Mouse (Mus musculus) bone marrow macrophage, adult 2 months (primary cell): ENCODE data around the gene Gm42674. TPM values are rescaled to one million over a fixed set of nuclear protein-coding genes. Genes with fewer than 3 reads are reported as not detected.
A peak's percentile ranks its signal among the peaks of the same experiment; 100 is the strongest.

ENCODE experiments used
- H3K27ac ChIP-seq: 2 replicates; pipeline ENCODE4 v1.5.1; 2012; ENCODE audit warnings: low read depth, low read length; ENCODE audit not compliant: insufficient read depth
- H3K4me1 ChIP-seq: 2 replicates; pipeline ENCODE4 v1.6.1; 2012; ENCODE audit warnings: low read length; ENCODE audit not compliant: control insufficient read depth, insufficient read depth
- H3K4me3 ChIP-seq: 2 replicates; pipeline ENCODE4 v1.5.1; 2012; ENCODE audit warnings: mild to moderate bottlenecking, low read length, moderate library complexity; ENCODE audit not compliant: insufficient read depth
- CTCF ChIP-seq: IDR thresholded peaks from 2 replicates; pipeline ENCODE4 v1.5.1; 2012; ENCODE audit warnings: low read depth, mild to moderate bottlenecking, low read length, moderate library complexity
- POLR2A ChIP-seq: IDR thresholded peaks from 2 replicates; pipeline ENCODE4 v1.6.1; 2012; ENCODE audit warnings: mild to moderate bottlenecking, low read depth, low read length, borderline replicate concordance
- polyA plus RNA-seq: library from polyadenylated mRNA; stranded (reverse); fragments of >200 nt; gene quantifications from 2 replicates; pipeline ENCODE4 v1.2.4, GENCODE M21; 2012; ENCODE audit not compliant: missing spikeins, insufficient read depth, insufficient read length

Gene Gm42674
- not detected in 2 replicates for polyA plus RNA-seq

GRCm38 (mm10) chr3:90601486-90602110 is at the start of gene Gm42674:
Gene Gm42674 (plus strand): TSS chr3:90601904.
- H3K4me1 ChIP-seq = peaks cover 51% of the 10 kb centered on the region
- no peak within 1 kb of the TSS for H3K4me3 ChIP-seq
- no peak for TF ChIP-seq CTCF
- TF ChIP-seq POLR2A = no peak
- no peak within 1 kb of the TSS for H3K27ac ChIP-seq

GRCm38 (mm10) chr3:90552231-90552630 is 49.5 kb upstream of the Gm42674 start:
- TF ChIP-seq CTCF = no peak
- TF ChIP-seq POLR2A = no peak
- peaks cover 9% of the 10 kb centered on the region for H3K4me1 ChIP-seq

GRCm38 (mm10) chr3:90555954-90556353 is 45.8 kb upstream of the Gm42674 start:
- no peak overlapping the region for H3K27ac ChIP-seq
- TF ChIP-seq POLR2A (no peak), CTCF (no peak)
- H3K4me3 ChIP-seq = no peak overlapping the region
- H3K4me1 ChIP-seq = no peaks in the 10 kb centered on the region

More at GRCm38 (mm10) chr3:90552231-90552630, 49.5 kb upstream of the Gm42674 start:
- Histone ChIP-seq H3K27ac (no peak overlapping the region), H3K4me3 (no peak overlapping the region)

GRCm38 (mm10) chr3:90560008-90560628 is 41.6 kb upstream of the Gm42674 start, which contains the start of gene S100a3:
Gene S100a3 (plus strand): TSS chr3:90560578.
- no peak within 1 kb of the TSS for H3K4me3 ChIP-seq
- no peak within 1 kb of the TSS for H3K27ac ChIP-seq
- no peaks in the 10 kb centered on the region for H3K4me1 ChIP-seq
- no peak for TF ChIP-seq POLR2A
- TF ChIP-seq CTCF = no peak

- peaks cover 4% of the 10 kb centered on the region; the same call in 1 of the 2 replicates for H3K4me1 ChIP-seq
- no peak for TF ChIP-seq POLR2A
- no peak for TF ChIP-seq CTCF
- H3K27ac ChIP-seq = no peak overlapping the region
- H3K4me3 ChIP-seq = no peak overlapping the region
These were observed 27.0 kb upstream of the Gm42674 start for GRCm38 (mm10) chr3:90574691-90575090.

- TF ChIP-seq CTCF (no peak), POLR2A (no peak)
- H3K4me3 ChIP-seq = no peak overlapping the region
- peaks cover 4% of the 10 kb centered on the region; the same call in 1 of the 2 replicates for H3K4me1 ChIP-seq
- H3K27ac ChIP-seq = no peak overlapping the region
These were observed 26.4 kb upstream of the Gm42674 start for GRCm38 (mm10) chr3:90575320-90575719.

GRCm38 (mm10) chr3:90576351-90577001 is 25.2 kb upstream of the Gm42674 start:
- H3K4me3 ChIP-seq = no peak overlapping the region
- H3K4me1 ChIP-seq = peaks cover 4% of the 10 kb centered on the region; the same call in 1 of the 2 replicates
- H3K27ac ChIP-seq = no peak overlapping the region
- TF ChIP-seq POLR2A = no peak

- TF ChIP-seq POLR2A = no peak
- TF ChIP-seq CTCF = no peak
- Histone ChIP-seq H3K4me1 (peaks cover 4% of the 10 kb centered on the region; the same call in 1 of the 2 replicates), H3K4me3 (no peak overlapping the region), H3K27ac (no peak overlapping the region)
These were observed 22.3 kb upstream of the Gm42674 start for GRCm38 (mm10) chr3:90579433-90579832.

- no peak overlapping the region for H3K27ac ChIP-seq
- H3K4me3 ChIP-seq = no peak overlapping the region
- no peak for TF ChIP-seq POLR2A
- no peak for TF ChIP-seq CTCF
- H3K4me1 ChIP-seq = peaks cover 4% of the 10 kb centered on the region
These were observed 20.6 kb upstream of the Gm42674 start for GRCm38 (mm10) chr3:90581141-90581540.

- no peak overlapping the region for H3K4me3 ChIP-seq
- TF ChIP-seq CTCF = peak; percentile 24; the same call in 1 of the 2 replicates
- TF ChIP-seq POLR2A = no peak
- H3K4me1 ChIP-seq = peaks cover 14% of the 10 kb centered on the region
- H3K27ac ChIP-seq = no peak overlapping the region
These were observed 19.5 kb upstream of the Gm42674 start for GRCm38 (mm10) chr3:90582156-90582555.
